Mouse (Mus musculus): ENCODE measurements around the gene Vmn2r114.
"Not testable (repeated sequence)": the region's sequence is repeated elsewhere in the genome, so short reads cannot be mapped to it uniquely, and the experiment has no call there.

The Vmn2r114 gene

DNA sequence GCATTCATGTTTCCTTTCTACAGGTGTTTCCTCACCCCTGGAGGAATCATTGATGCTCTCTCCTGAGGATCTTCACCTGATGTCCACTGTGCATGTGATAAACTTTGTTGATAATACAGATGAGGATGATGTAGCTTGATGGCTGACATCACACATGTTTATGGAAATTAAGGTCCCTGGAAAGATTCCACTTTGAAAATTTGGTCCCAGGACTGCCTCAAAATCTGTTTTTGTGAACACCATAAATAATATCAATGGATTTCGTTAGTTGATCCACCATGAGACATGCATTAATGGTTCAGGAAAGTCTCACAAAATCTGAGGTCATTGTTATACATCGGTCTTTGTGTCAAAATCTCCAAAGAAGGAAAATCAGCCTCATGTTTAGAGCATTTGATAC, at the start of gene Vmn2r114:
Gene Vmn2r114, minus strand, starts transcription at position 101 of the 400 bp plus-strand sequence.
- not testable (repeated sequence) for DNase-seq (ENCODE audit: low spot score)

DNA sequence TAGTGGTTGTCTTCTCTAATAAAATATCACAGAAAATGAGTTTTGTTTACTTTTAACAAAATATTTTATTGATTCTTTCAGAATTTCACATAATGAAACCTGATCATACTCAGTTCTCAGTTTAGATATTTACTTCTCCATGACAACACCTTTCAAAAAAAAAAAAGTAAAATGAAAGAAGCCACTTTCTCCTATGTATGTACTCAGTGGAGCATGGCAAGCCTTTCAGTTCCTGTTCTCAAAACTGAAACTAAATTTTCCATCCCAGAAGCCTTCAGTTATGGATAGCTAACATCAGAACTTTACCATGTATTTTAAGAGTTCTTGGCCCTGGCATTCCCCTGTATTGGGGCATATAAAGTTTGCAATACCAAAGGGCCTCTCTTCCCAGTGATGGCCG, 39.3 kb upstream of the Vmn2r114 start:
- DNase-seq (ENCODE audit: low spot score) = no peak

GRCm38 (mm10) chr17:23343441-23343840, 31.1 kb upstream of the Vmn2r114 start, which contains the start of gene Vmn2r115:
TSS of gene Vmn2r115 (plus strand) at chr17:23343741.
- DNase-seq (ENCODE audit: low spot score) = not testable (repeated sequence)

GRCm38 (mm10) chr17:23330657-23331056, 18.3 kb upstream of the Vmn2r114 start:
- no peak for DNase-seq (ENCODE audit: low spot score)

All from testis, postnatal 14 days (tissue).